Mouse (Mus musculus) liver, postnatal 0 days (tissue): ENCODE measurements at regions not wholly inside any gene's neighbourhood (a gene's known extent, or its start where the extent isn't known, plus 50 kb on each side); places are given as distances from the start of the nearest gene placed in this dataset.

Experiments used
- ATAC-seq: fragments of 200-750 bp; cut with Nextera tagmentation; 2 replicates; pipeline ENCODE4 v1.8.0; 2017; ENCODE audit warnings: mild to moderate bottlenecking, moderate library complexity
- DNase-seq: peaks from one replicate; pipeline ENCODE4 v3.0.0-alpha.2; 2016
- H3K27ac ChIP-seq: fragments of 300-500 bp; sonication (generic); 2 replicates; pipeline ENCODE4 v1.5.1; 2014; ENCODE audit warnings: antibody characterized with exemption, moderate library complexity, mild to moderate bottlenecking, low read depth
- H3K27me3 ChIP-seq: fragments of 300-500 bp; sonication (generic); 2 replicates; pipeline ENCODE4 v1.6.1; 2014; ENCODE audit warnings: low read length, control low read depth, mixed read lengths; ENCODE audit not compliant: insufficient read depth
- H3K36me3 ChIP-seq: fragments of 300-500 bp; sonication (generic); replicated peaks from 2 replicates; pipeline ENCODE4 v1.6.1; 2014; ENCODE audit warnings: mild to moderate bottlenecking, control low read depth, low read length, moderate library complexity, mixed read lengths; ENCODE audit not compliant: insufficient read depth
- H3K4me1 ChIP-seq: fragments of 300-500 bp; sonication (generic); 2 replicates; pipeline ENCODE4 v1.6.1; 2014; ENCODE audit warnings: antibody characterized with exemption, mild to moderate bottlenecking, control low read depth; ENCODE audit not compliant: insufficient read depth
- H3K4me2 ChIP-seq: fragments of 300-500 bp; sonication (generic); 2 replicates; pipeline ENCODE4 v1.6.1; 2014; ENCODE audit warnings: low read depth, mild to moderate bottlenecking, low read length, moderate library complexity, mixed read lengths
- H3K4me3 ChIP-seq: fragments of 300-500 bp; sonication (generic); 2 replicates; pipeline ENCODE4 v1.5.1; 2014; ENCODE audit warnings: low read depth, low read length
- H3K9ac ChIP-seq: fragments of 300-500 bp; sonication (generic); replicated peaks from 2 replicates; pipeline ENCODE4 v1.6.1; 2014; ENCODE audit warnings: mild to moderate bottlenecking, moderate library complexity
- H3K9me3 ChIP-seq: fragments of 300-500 bp; sonication (generic); 2 replicates; pipeline ENCODE4 v1.6.1; 2016; ENCODE audit warnings: mild to moderate bottlenecking, control low read depth, low read length, mixed read lengths
- CTCF ChIP-seq: sonication (generic); IDR thresholded peaks from 2 replicates; pipeline ENCODE4 v1.5.1; 2016; ENCODE audit warnings: antibody characterized with exemption, low read depth
- EP300 ChIP-seq: IDR thresholded peaks from 2 replicates; pipeline ENCODE4 v1.6.1; 2016; ENCODE audit warnings: antibody characterized with exemption, low read depth, mild to moderate bottlenecking
- WGBS: fragments of 180-500 bp; shearing (Covaris S2); extraction: QIAGEN DNeasy Blood & Tissue Kit; methylation state at CpG from one replicate; pipeline ENCODE4 v1.1.7; 2014; ENCODE audit not compliant: insufficient replicate concordance; 5-methylcytosine and 5-hydroxymethylcytosine counted together

DNA sequence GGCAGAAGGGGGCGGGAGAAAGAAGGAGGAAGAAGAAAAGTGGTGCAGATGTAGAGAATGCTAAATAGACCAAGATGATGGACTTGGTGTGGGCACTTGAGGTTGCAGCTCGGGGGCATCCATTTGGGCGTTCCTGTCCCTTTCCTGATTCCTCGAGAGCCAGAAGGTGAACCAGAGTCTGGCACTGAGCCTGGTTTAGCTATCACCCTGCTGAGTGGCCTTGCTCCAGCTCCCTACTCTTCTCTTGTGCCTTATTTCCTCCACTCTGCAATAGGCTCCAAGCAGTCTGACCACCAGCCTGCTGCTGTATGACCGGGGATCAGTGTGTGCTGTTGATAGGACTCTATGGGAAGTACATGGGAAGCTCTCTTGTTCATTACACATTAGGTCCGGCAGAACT, 68.1 kb downstream of the Efnb1 start:
- TF ChIP-seq EP300: no peak
- TF ChIP-seq CTCF: no peak

DNA sequence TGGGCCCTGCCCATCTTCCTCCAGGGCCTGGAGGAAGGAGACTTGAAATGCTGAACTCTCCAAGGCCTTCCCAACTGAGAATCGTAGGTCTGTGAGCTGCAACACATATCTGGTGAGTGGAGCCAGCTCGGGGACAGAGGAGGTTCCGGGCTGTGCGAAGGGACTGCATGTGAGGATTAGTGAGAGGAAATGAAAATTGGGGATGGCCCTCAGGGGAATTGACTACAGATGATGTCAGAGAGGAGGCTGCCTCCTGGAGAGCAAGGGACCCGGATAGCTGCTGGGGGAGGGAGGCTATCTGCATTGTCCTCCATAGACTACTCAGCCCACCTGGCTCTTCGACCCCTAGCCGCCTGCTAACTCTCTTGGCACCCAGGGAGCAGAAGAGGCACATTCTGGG, 65.2 kb downstream of the Efnb1 start:
- H3K4me2 ChIP-seq: no peak overlapping the region
- no peak overlapping the region for H3K4me3 ChIP-seq
- no peaks in the 10 kb centered on the region for H3K9me3 ChIP-seq
- no peaks in the 10 kb centered on the region for H3K36me3 ChIP-seq
- ATAC-seq: no peak
- H3K27ac ChIP-seq: no peak overlapping the region
- H3K9ac ChIP-seq: no peak overlapping the region
- no peak for DNase-seq
- TF ChIP-seq CTCF (no peak), EP300 (no peak)
- peaks cover 5% of the 10 kb centered on the region; the same call in 1 of the 2 replicates for H3K27me3 ChIP-seq
- H3K4me1 ChIP-seq: no peaks in the 10 kb centered on the region
- WGBS: 53% methylated on average over 7 of the region's 7 CpGs

More for the DNA sequence above, 68.1 kb downstream of the Efnb1 start:
- Histone ChIP-seq H3K4me3 (no peak overlapping the region), H3K4me1 (no peaks in the 10 kb centered on the region), H3K9me3 (no peaks in the 10 kb centered on the region), H3K36me3 (no peaks in the 10 kb centered on the region), H3K27ac (no peak overlapping the region), H3K4me2 (no peak overlapping the region), H3K27me3 (no peaks in the 10 kb centered on the region; the same call in 1 of the 2 replicates), H3K9ac (no peak overlapping the region)
- WGBS: 59% methylated on average over 6 of the region's 6 CpGs
- no peak for ATAC-seq
- no peak for DNase-seq

DNA sequence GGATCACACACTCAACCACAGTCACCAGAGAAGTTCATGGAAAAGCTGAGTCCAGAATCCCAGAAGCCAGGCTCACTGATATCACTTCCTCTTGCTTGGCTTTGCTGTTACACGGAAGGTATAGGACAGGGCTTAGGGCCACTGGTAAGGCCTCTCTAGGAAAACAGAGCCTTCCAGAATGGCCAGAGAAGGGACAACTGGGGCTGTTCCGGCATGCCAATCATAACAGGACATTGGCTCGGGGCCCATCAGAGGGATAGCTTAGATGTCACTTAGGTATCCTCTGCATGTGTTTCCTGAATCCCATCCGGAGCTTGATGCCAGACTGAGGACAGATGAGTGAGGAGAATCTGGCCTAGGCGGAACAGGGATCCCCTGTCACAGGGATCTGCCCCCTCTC, 63.7 kb downstream of the Efnb1 start:
- Histone ChIP-seq H3K27me3 (peaks cover 6% of the 10 kb centered on the region; the same call in 1 of the 2 replicates), H3K9ac (no peak overlapping the region), H3K4me2 (no peak overlapping the region), H3K4me1 (no peaks in the 10 kb centered on the region), H3K9me3 (no peaks in the 10 kb centered on the region), H3K4me3 (no peak overlapping the region), H3K27ac (peak overlapping the region; percentile 39; the same call in 1 of the 2 replicates), H3K36me3 (no peaks in the 10 kb centered on the region)
- DNase-seq (no peak), ATAC-seq (peak; percentile 56)
- no peak for TF ChIP-seq CTCF
- no peak for TF ChIP-seq EP300
- 72% methylated on average over 5 of the region's 5 CpGs for WGBS

GRCm38 (mm10) chrX:99198961-99199631, 63.2 kb downstream of the Efnb1 start:
- DNase-seq (peak; percentile 33), ATAC-seq (peak; percentile 75)
- H3K4me2 ChIP-seq: peak overlapping the region; percentile 67
- TF ChIP-seq CTCF (no peak), EP300 (no peak)
- peak overlapping the region; percentile 39; the same call in 1 of the 2 replicates for H3K27ac ChIP-seq
- H3K36me3 ChIP-seq: no peaks in the 10 kb centered on the region
- no peaks in the 10 kb centered on the region for H3K4me1 ChIP-seq
- H3K9me3 ChIP-seq: no peaks in the 10 kb centered on the region
- peaks cover 8% of the 10 kb centered on the region; the same call in 1 of the 2 replicates for H3K27me3 ChIP-seq
- 0 out of 2 replicates have a peak overlapping the region, but pooled peaks have one; percentile 16 for H3K9ac ChIP-seq
- H3K4me3 ChIP-seq: peak overlapping the region; percentile 25; the same call in 1 of the 2 replicates
- 26% methylated on average over 28 of the region's 29 CpGs for WGBS
